Mouse (Mus musculus) spleen, adult 2 months (tissue): Measurements from ENCODE around the gene Ndufs8.

Experiments used
- CTCF ChIP-seq: fragments of 200-500 bp; IDR thresholded peaks from 2 replicates; pipeline ENCODE4 v1.5.1; 2011; ENCODE audit warnings: mild to moderate bottlenecking, inconsistent platforms; ENCODE audit not compliant: insufficient read depth, insufficient read length, insufficient replicate concordance; ENCODE audit errors: extremely low read depth
- POLR2A ChIP-seq: fragments of 200-500 bp; IDR thresholded peaks from 2 replicates; pipeline ENCODE4 v1.6.1; 2011; ENCODE audit warnings: low read depth, low read length, inconsistent platforms

DNA sequence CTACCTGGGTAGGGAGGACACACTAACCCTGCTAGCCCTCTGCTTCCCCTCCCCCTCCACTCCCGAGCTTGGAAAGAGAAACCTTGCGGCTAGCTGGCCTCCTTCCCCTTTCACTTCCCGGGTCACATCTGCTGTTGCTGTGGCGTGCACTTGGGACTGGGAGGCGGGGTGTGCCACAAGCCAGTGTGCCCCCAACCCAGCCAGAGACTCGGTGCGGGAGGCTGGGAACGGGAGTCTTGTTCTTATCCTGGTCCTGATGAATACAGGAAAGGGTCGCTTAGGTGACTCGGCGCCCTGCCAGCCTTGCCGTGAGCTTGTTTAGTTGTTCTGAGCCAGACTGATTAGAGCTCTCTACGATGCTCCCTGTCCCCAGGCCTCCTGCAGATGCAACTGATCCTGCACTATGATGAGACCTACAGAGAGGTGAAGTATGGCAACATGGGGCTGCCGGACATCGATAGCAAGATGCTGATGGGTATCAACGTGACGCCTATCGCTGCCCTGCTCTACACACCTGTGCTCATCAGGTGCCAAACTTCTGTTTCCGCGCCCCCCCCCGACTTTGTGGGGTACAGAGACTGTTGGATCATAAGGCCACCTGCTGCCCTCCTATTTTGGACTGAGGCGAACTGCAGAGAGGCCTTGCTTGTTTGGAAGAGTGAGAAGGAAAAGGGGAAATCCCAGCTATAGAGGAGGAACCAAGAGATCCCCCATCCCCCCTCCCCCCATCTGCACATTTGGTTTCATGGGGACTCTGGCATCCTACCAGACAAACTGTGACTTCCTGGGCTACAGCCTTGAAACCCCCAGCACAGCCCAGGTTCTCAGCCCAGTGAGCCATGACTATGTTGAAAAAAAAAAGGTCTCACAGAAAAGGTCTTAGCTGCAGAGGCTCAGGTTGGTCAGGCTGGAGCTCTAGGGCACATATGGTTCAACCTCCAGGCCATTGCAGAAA lies 23.6 kb upstream of the Ndufs8 start:
- TF ChIP-seq CTCF (no peak), POLR2A (peak; percentile 49)
